Mouse (Mus musculus) MEL (cell line): ENCODE measurements at regions not wholly inside any gene's neighbourhood (a gene's known extent, or its start where the extent isn't known, plus 50 kb on each side); places are given as distances from the start of the nearest gene placed in this dataset.

ENCODE experiments used
- CTCF ChIP-seq, 3 experiments: IDR thresholded peaks in 2 of 3; conservative IDR thresholded peaks in 1 of 3; 2 replicates each; pipeline ENCODE4 v1.5.1; 2011 to 2012; ENCODE audit warnings: low read length in 3 of 3, low read depth in 2 of 3, mild to moderate bottlenecking in 2 of 3, improper control_type of control experiment in 1 of 3, inconsistent platforms in 1 of 3, mixed read lengths in 1 of 3, moderate library complexity in 1 of 3; ENCODE audit not compliant: control insufficient read depth in 1 of 3, insufficient read depth in 1 of 3, poor library complexity in 1 of 3, severe bottlenecking in 1 of 3
- ELF1 ChIP-seq: IDR thresholded peaks from 2 replicates; pipeline ENCODE4 v1.6.1; 2014; ENCODE audit warnings: low read depth, mild to moderate bottlenecking, inconsistent platforms, low read length, improper control_type of control experiment, moderate library complexity
- POLR2A ChIP-seq, 2 experiments: IDR thresholded peaks; 2 replicates each; pipeline ENCODE4 v1.6.1; 2011 to 2012; ENCODE audit warnings: low read length in 2 of 2, mild to moderate bottlenecking in 2 of 2, control low read depth in 1 of 2, improper control_type of control experiment in 1 of 2, low read depth in 1 of 2, moderate library complexity in 1 of 2; ENCODE audit not compliant: control insufficient read depth in 1 of 2, insufficient read depth in 1 of 2, poor library complexity in 1 of 2
- POLR2AphosphoS2 ChIP-seq: IDR thresholded peaks from 2 replicates; pipeline ENCODE4 v1.6.1; 2011; ENCODE audit warnings: low read length, improper control_type of control experiment
- POLR2AphosphoS5 ChIP-seq: IDR thresholded peaks from 2 replicates; pipeline ENCODE4 v1.6.1; 2012; ENCODE audit warnings: low read depth, borderline replicate concordance, mild to moderate bottlenecking, inconsistent platforms, low read length, moderate library complexity, mixed read lengths
- TAL1 ChIP-seq: IDR thresholded peaks from 2 replicates; pipeline ENCODE4 v1.6.1; 2012; ENCODE audit warnings: mild to moderate bottlenecking, inconsistent platforms, low read length, moderate library complexity, mixed read lengths
- TCF12 ChIP-seq: IDR thresholded peaks from 2 replicates; pipeline ENCODE4 v1.6.1; 2014; ENCODE audit warnings: low read depth, mild to moderate bottlenecking, inconsistent platforms, low read length, improper control_type of control experiment, moderate library complexity

DNA sequence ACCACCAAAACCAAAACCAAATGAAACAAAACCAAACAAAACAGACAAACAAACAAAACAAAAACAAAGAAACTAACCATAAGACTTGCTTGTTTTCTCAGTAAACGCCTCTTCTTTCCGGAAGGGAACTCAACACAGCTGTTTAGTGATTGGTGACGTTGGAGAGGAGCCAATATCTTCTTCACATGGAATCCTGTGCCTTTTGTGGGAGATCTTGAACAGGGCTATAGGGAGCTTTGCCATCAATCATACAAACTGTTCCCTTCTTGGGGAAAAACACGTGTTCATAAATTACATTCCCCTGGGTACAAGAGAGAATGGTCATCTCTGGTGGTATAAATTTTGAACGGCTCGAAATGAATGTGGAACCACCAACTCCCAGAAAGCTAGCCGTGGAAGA, 1426.7 kb downstream of the Slc22a22 start:
- TF ChIP-seq CTCF (IDR thresholded peaks at IDR 0.05 in 2 of 3, conservative IDR thresholded peaks at IDR 0.05 in 1 of 3; ENCODE audit: control insufficient read depth in 1 of 3, insufficient read depth in 1 of 3, low read depth in 2 of 3, low read length in 3 of 3, poor library complexity in 1 of 3, severe bottlenecking in 1 of 3), result no peak
- TF ChIP-seq POLR2AphosphoS5, result no peak
- TF ChIP-seq ELF1, result no peak
- no peak for TF ChIP-seq TCF12
- no peak for TF ChIP-seq POLR2A (IDR thresholded peaks at IDR 0.05; ENCODE audit: control insufficient read depth in 1 of 2, insufficient read depth in 1 of 2, low read depth in 1 of 2, low read length in 2 of 2, poor library complexity in 1 of 2)
- TF ChIP-seq POLR2AphosphoS2, result no peak
- TF ChIP-seq TAL1, result no peak
